Mouse (Mus musculus) kidney, embryonic 14.5 days (tissue): ENCODE measurements around the gene Bptf. TPM values are rescaled to one million over a fixed set of nuclear protein-coding genes. Genes with fewer than 3 reads are reported as not detected.
"Not testable (repeated sequence)": the region's sequence is repeated elsewhere in the genome, so short reads cannot be mapped to it uniquely, and the experiment has no call there.

Experiments used
- ATAC-seq: fragments of 200-750 bp; cut with Nextera tagmentation; 2 replicates; pipeline ENCODE4 v1.8.0; 2017; ENCODE audit warnings: moderate number of reproducible peaks, mild to moderate bottlenecking, moderate TSS enrichment, moderate library complexity; ENCODE audit not compliant: low FRiP score, low TSS enrichment
- H3K27ac ChIP-seq: fragments of 300-500 bp; sonication (generic); 2 replicates; pipeline ENCODE4 v1.5.1; 2014; ENCODE audit warnings: low read depth, mild to moderate bottlenecking, low read length, moderate library complexity, mixed read lengths
- H3K27me3 ChIP-seq: fragments of 300-500 bp; sonication (generic); 2 replicates; pipeline ENCODE4 v1.6.1; 2014; ENCODE audit warnings: mild to moderate bottlenecking, low read length; ENCODE audit not compliant: control insufficient read depth, insufficient read depth
- H3K36me3 ChIP-seq: fragments of 300-500 bp; sonication (generic); 2 replicates; pipeline ENCODE4 v1.6.1; 2014; ENCODE audit warnings: low read length, mixed read lengths; ENCODE audit not compliant: control insufficient read depth, insufficient read depth
- H3K4me1 ChIP-seq: fragments of 300-500 bp; sonication (generic); 2 replicates; pipeline ENCODE4 v1.6.1; 2014; ENCODE audit warnings: low read length, mixed read lengths; ENCODE audit not compliant: control insufficient read depth, insufficient read depth
- H3K4me2 ChIP-seq: fragments of 300-500 bp; sonication (generic); replicated peaks from 2 replicates; pipeline ENCODE4 v1.6.1; 2014; ENCODE audit warnings: low read depth, mild to moderate bottlenecking, low read length
- H3K4me3 ChIP-seq: fragments of 300-500 bp; sonication (generic); 2 replicates; pipeline ENCODE4 v1.5.1; 2014; ENCODE audit warnings: mild to moderate bottlenecking, low read length
- H3K9ac ChIP-seq: fragments of 300-500 bp; sonication (generic); 2 replicates; pipeline ENCODE4 v1.6.1; 2014; ENCODE audit warnings: low read depth, mild to moderate bottlenecking, low read length, moderate library complexity
- H3K9me3 ChIP-seq: fragments of 300-500 bp; sonication (generic); 2 replicates; pipeline ENCODE4 v1.6.1; 2016; ENCODE audit warnings: low read length; ENCODE audit not compliant: control insufficient read depth
- WGBS: fragments of 180-500 bp; shearing (Covaris S2); extraction: QIAGEN DNeasy Blood & Tissue Kit; methylation state at CpG from one replicate; pipeline ENCODE4 v1.1.7; 2014; 5-methylcytosine and 5-hydroxymethylcytosine counted together
- polyA plus RNA-seq: library from polyadenylated mRNA; unstranded; fragments of >200 nt; fragmentation: Nextera tagmentation; extraction: Ambion mirVana; gene quantifications from 2 replicates; pipeline ENCODE4 v1.2.1, GENCODE M21; 2014

The Bptf gene
- polyA plus RNA-seq, 1 experiment from 2014 or later, result 51.7 TPM

DNA sequence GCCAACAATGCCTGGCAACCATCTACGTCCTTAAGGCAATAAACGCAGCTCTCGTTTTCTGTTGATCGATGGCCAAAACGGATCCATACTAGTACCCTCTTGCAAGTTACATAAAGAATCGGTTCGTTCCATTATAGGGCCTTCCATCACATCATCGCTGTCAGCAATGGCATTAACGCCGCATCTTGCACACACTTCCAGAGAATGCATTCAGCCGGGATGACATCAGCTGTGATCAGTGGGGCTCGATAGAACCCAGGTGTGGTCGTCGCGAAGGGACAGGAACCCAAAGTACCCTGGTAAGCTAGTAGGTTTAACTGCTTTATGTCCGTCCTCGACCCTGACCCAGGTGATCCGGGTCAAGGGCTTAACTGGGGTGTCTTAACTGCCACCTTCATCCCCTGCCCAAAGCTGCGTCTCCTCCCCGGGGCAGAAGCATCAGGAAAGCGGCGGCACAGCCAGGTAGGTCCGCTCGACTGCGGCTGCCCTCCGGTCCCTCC, 133.2 kb downstream of the Bptf start:
- peak overlapping the region; percentile 91 for H3K4me3 ChIP-seq
- peak overlapping the region; percentile 96 for H3K9ac ChIP-seq
- H3K36me3 ChIP-seq, result peaks cover 36% of the 10 kb centered on the region
- peak overlapping the region; percentile 47 for H3K4me2 ChIP-seq
- peak overlapping the region; percentile 79 for H3K27ac ChIP-seq
- peak; percentile 24; the same call in 1 of the 2 replicates for ATAC-seq
- peaks cover 4% of the 10 kb centered on the region; the same call in 1 of the 2 replicates for H3K4me1 ChIP-seq
- WGBS, result under 1% methylated on average over 26 of the region's 26 CpGs
- no peaks in the 10 kb centered on the region for H3K9me3 ChIP-seq
- H3K27me3 ChIP-seq, result no peaks in the 10 kb centered on the region

DNA sequence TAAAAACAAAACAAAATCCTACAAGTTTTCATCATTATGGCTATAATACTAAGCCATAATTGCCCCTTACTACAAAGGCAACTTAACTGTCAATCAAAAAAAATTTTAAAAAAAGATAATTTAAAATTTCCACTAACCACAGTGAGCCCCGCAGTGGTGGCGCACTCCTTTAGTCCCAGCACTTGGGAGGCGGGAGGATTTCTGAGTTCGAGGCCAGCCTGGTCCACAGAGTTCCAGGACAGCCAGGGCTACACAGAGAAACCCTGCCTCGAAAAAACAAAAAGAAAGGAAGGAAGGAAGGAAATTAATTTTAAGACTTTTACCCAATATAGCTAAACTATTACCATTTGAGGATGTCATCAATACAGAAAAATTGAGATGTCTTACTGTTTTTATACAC, 134.0 kb downstream of the Bptf start:
- Histone ChIP-seq H3K4me3 (peak overlapping the region; percentile 91), H3K4me1 (peaks cover 4% of the 10 kb centered on the region; the same call in 1 of the 2 replicates), H3K9ac (peak overlapping the region; percentile 96), H3K36me3 (peaks cover 42% of the 10 kb centered on the region), H3K27ac (no peak overlapping the region), H3K27me3 (no peaks in the 10 kb centered on the region), H3K9me3 (no peaks in the 10 kb centered on the region), H3K4me2 (peak overlapping the region; percentile 47)
- WGBS, result 18% methylated on average over 5 of the region's 5 CpGs
- no peak for ATAC-seq

DNA sequence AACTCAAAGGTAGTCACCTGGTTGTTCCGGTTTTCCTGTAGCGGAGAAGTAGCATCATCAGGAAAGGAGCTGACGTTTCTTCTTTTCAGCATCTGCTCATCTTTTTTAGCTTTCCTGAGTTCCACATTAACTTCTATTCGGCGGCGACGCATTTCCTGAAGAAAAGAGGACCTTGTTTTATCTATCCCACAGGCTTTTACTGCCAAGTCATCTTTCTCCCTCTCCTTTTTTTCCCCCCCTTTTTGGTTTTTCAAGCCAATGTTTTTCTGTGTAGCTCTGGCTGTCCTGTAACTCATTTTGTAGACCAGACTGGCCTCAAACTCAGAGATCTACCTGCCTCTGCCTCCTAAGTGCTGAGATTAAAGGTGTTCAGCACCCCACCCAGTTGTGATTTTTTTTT, 135.4 kb downstream of the Bptf start:
- not testable (repeated sequence) for H3K9ac ChIP-seq, H3K9me3 ChIP-seq, H3K27ac ChIP-seq, ATAC-seq, H3K27me3 ChIP-seq, H3K4me1 ChIP-seq
- WGBS, result 94% methylated on average over 7 of the region's 7 CpGs
- Histone ChIP-seq H3K4me2 (peak overlapping the region; percentile 47), H3K4me3 (0 out of 2 replicates have a peak overlapping the region, but pooled peaks have one; percentile 91), H3K36me3 (peaks cover 57% of the 10 kb centered on the region)

DNA sequence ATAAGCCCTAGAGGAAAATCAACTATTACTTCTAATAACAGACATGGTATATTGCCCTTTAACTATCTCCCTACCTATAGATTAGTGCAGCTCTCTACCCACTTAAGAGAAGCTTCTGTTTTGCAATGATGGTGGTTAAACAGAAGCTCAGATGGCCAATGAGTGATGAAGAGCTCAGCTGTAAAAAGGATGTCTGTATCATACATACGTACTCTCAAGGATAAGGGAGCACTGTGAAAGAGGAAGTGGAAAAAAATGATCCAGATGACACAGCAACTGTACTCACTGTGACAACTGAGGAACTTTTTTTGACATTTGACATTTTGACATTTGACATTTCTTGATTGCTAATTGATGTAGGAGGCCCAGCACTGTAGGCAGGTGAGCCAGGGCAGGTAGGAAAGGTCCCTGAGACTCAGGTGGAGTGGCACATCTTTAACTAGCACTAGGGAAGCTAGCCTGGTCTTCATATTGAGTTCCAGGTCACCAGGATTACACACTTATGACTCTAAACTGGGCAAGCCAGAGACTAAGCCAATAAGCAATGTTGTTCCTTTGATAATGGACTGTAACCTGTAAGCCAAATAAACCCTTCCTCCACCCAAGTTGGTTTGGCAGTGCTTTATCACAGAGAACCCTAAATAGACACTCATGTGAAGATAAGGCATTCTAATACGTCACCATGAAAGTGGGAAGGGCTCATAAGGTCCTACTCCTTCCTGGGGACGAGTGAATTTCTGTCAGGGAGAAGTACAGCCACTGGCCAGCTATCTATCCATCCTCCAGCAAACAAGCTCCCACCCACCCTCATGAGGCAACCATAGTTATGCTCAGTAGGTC, 137.5 kb downstream of the Bptf start:
- no peak overlapping the region for H3K27ac ChIP-seq
- H3K4me2 ChIP-seq, result no peak overlapping the region
- H3K27me3 ChIP-seq, result no peaks in the 10 kb centered on the region
- H3K4me3 ChIP-seq, result no peak overlapping the region
- H3K9ac ChIP-seq, result no peak overlapping the region
- no peak for ATAC-seq
- H3K36me3 ChIP-seq, result peaks cover 77% of the 10 kb centered on the region
- H3K4me1 ChIP-seq, result no peaks in the 10 kb centered on the region; the same call in 1 of the 2 replicates
- 83% methylated on average over 3 of the region's 3 CpGs for WGBS
- no peaks in the 10 kb centered on the region for H3K9me3 ChIP-seq

GRCm38 (mm10) chr11:106987384-106987783, 144.5 kb downstream of the Bptf start:
- Histone ChIP-seq H3K4me2 (no peak overlapping the region), H3K9me3 (no peaks in the 10 kb centered on the region), H3K36me3 (peaks cover 53% of the 10 kb centered on the region), H3K27me3 (no peaks in the 10 kb centered on the region), H3K4me3 (no peak overlapping the region), H3K27ac (no peak overlapping the region), H3K9ac (no peak overlapping the region), H3K4me1 (no peaks in the 10 kb centered on the region)
- no peak for ATAC-seq
- 91% methylated on average over 2 of the region's 2 CpGs for WGBS

GRCm38 (mm10) chr11:106985979-106986604, 145.8 kb downstream of the Bptf start:
- not testable (repeated sequence) for H3K27me3 ChIP-seq, H3K4me3 ChIP-seq, H3K4me2 ChIP-seq, ATAC-seq, H3K27ac ChIP-seq, H3K9ac ChIP-seq, H3K4me1 ChIP-seq, H3K9me3 ChIP-seq
- 81% methylated on average over 8 of the region's 9 CpGs for WGBS
- H3K36me3 ChIP-seq, result peaks cover 40% of the 10 kb centered on the region

Other genes with a start within 250 kb of the Bptf start
- gene Smurf2, start 211.4 kb downstream of the Bptf start, polyA plus RNA-seq, result 17.4 and 19.1 TPM in 2 replicates
- gene Kpna2, start 132.6 kb downstream of the Bptf start, polyA plus RNA-seq, result 403 and 460 TPM in 2 replicates
- gene 1810010H24Rik, start 106.4 kb downstream of the Bptf start, polyA plus RNA-seq, result 3.1 and 3.4 TPM in 2 replicates
- gene Nol11, start 57.3 kb upstream of the Bptf start, polyA plus RNA-seq, result 53.7 and 70.4 TPM in 2 replicates